Mouse (Mus musculus) cerebellum, adult 2 months (tissue): Measurements from ENCODE around the gene M1ap. TPM values are rescaled to one million over a fixed set of nuclear protein-coding genes. Genes with fewer than 3 reads are reported as not detected.

Source experiments
- DNase-seq, 2 experiments: peaks; one replicate each; pipeline ENCODE4 v3.0.0; 2021
- H3K27ac ChIP-seq: fragments of 200-500 bp; 2 replicates; pipeline ENCODE4 v1.5.1; 2012; ENCODE audit warnings: low read length, control low read depth, inconsistent platforms; ENCODE audit not compliant: insufficient read depth
- H3K27me3 ChIP-seq: fragments of 200-500 bp; 2 replicates; pipeline ENCODE4 v1.6.1; 2012; ENCODE audit warnings: inconsistent platforms, mild to moderate bottlenecking, low read length, moderate library complexity; ENCODE audit not compliant: control insufficient read depth, insufficient read depth
- H3K4me1 ChIP-seq: fragments of 200-500 bp; 2 replicates; pipeline ENCODE4 v1.6.1; 2011; ENCODE audit warnings: low read length; ENCODE audit not compliant: control insufficient read depth, insufficient read depth
- H3K4me3 ChIP-seq: fragments of 200-500 bp; replicated peaks from 2 replicates; pipeline ENCODE3; 2011; ENCODE audit warnings: mild to moderate bottlenecking, low read depth, low read length, control low read depth; ENCODE audit not compliant: insufficient read depth
- CTCF ChIP-seq: fragments of 200-500 bp; IDR thresholded peaks from 2 replicates; pipeline ENCODE4 v1.5.1; 2011; ENCODE audit warnings: low read depth, mild to moderate bottlenecking, control low read depth, low read length, moderate library complexity, borderline replicate concordance; ENCODE audit not compliant: insufficient read depth
- POLR2A ChIP-seq: fragments of 200-500 bp; IDR thresholded peaks from 2 replicates; pipeline ENCODE4 v1.6.1; 2011; ENCODE audit warnings: low read length, control low read depth, borderline replicate concordance; ENCODE audit not compliant: insufficient read depth
- WGBS: fragments of 180-500 bp; shearing (Covaris S2); methylation state at CpG from one replicate; pipeline ENCODE4 v1.1.7; 2018; 5-methylcytosine and 5-hydroxymethylcytosine counted together
- polyA plus RNA-seq: library from polyadenylated mRNA; depleted of rRNA; stranded (reverse); fragments of >200 nt; gene quantifications from 2 replicates; pipeline ENCODE4 v1.2.3, GENCODE M21; 2012

Gene M1ap
- polyA plus RNA-seq, 1 experiment: 0.21 TPM

- Histone ChIP-seq H3K27ac (peak overlapping the region; percentile 52; the same call in 1 of the 2 replicates), H3K4me1 (peaks cover 14% of the 10 kb centered on the region), H3K4me3 (peak overlapping the region; percentile 83), H3K27me3 (no peaks in the 10 kb centered on the region)
- 3% methylated on average over 26 of the region's 26 CpGs for WGBS
- peak in 1 of 2 experiments; percentile 38 for DNase-seq
- TF ChIP-seq POLR2A (no peak), CTCF (no peak)
These were observed 106.6 kb downstream of the M1ap start for GRCm38 (mm10) chr6:83053136-83053960.

- WGBS: under 1% methylated on average over 64 of the region's 64 CpGs
- peak; percentile 96 to 97 for DNase-seq
- Histone ChIP-seq H3K4me3 (peak within 1 kb of the TSS; percentile 83), H3K27me3 (no peaks in the 10 kb centered on the region), H3K27ac (peak within 1 kb of the TSS; percentile 77), H3K4me1 (peaks cover 14% of the 10 kb centered on the region)
- no peak for TF ChIP-seq CTCF
- peak; percentile 70; the same call in 1 of the 2 replicates for TF ChIP-seq POLR2A
These were observed 107.6 kb downstream of the M1ap start, which contains the start of gene Aup1 for GRCm38 (mm10) chr6:83054074-83054851. Aup1 (plus strand) TSS chr6:83054521.

GRCm38 (mm10) chr6:83054871-83055431, 108.2 kb downstream of the M1ap start, which contains the start of gene Htra2:
Htra2 (minus strand) TSS chr6:83055273.
- no peaks in the 10 kb centered on the region for H3K27me3 ChIP-seq
- DNase-seq: no peak
- peak within 1 kb of the TSS; percentile 83 for H3K4me3 ChIP-seq
- peak within 1 kb of the TSS; percentile 77 for H3K27ac ChIP-seq
- TF ChIP-seq POLR2A (no peak), CTCF (peak; percentile 5; the same call in 1 of the 2 replicates)
- under 1% methylated on average over 50 of the region's 50 CpGs for WGBS
- H3K4me1 ChIP-seq: peaks cover 14% of the 10 kb centered on the region

- H3K27me3 ChIP-seq: no peaks in the 10 kb centered on the region
- TF ChIP-seq POLR2A: no peak
- TF ChIP-seq CTCF: no peak
- peaks cover 11% of the 10 kb centered on the region for H3K4me1 ChIP-seq
- no peak within 1 kb of the TSS for H3K27ac ChIP-seq
- H3K4me3 ChIP-seq: no peak within 1 kb of the TSS
- 59% methylated on average over 3 of the region's 3 CpGs for WGBS
- no peak for DNase-seq
These were observed 111.1 kb downstream of the M1ap start, which contains the start of gene Dqx1 for GRCm38 (mm10) chr6:83057790-83058189. Dqx1 (plus strand) TSS chr6:83057844.

GRCm38 (mm10) chr6:83058725-83059124, 112.0 kb downstream of the M1ap start:
- 80% methylated on average over 2 of the region's 2 CpGs for WGBS
- peaks cover 7% of the 10 kb centered on the region; the same call in 1 of the 2 replicates for H3K4me1 ChIP-seq
- no peak for DNase-seq
- peaks cover 2% of the 10 kb centered on the region; the same call in 1 of the 2 replicates for H3K27me3 ChIP-seq
- TF ChIP-seq POLR2A: no peak
- TF ChIP-seq CTCF: no peak
- H3K4me3 ChIP-seq: no peak overlapping the region
- H3K27ac ChIP-seq: no peak overlapping the region

GRCm38 (mm10) chr6:83065995-83066394, 119.3 kb downstream of the M1ap start:
- Histone ChIP-seq H3K27ac (no peak overlapping the region), H3K4me1 (no peaks in the 10 kb centered on the region), H3K4me3 (no peak overlapping the region), H3K27me3 (peaks cover 13% of the 10 kb centered on the region; the same call in 1 of the 2 replicates)
- TF ChIP-seq POLR2A: no peak
- no peak for TF ChIP-seq CTCF
- no peak for DNase-seq
- 37% methylated on average over 8 of the region's 8 CpGs for WGBS

GRCm38 (mm10) chr6:83066441-83066840, 119.7 kb downstream of the M1ap start:
- Histone ChIP-seq H3K4me3 (no peak overlapping the region), H3K27me3 (peaks cover 14% of the 10 kb centered on the region; the same call in 1 of the 2 replicates), H3K27ac (no peak overlapping the region), H3K4me1 (no peaks in the 10 kb centered on the region)
- DNase-seq: no peak
- WGBS: 28% methylated on average over 6 of the region's 6 CpGs
- no peak for TF ChIP-seq CTCF
- no peak for TF ChIP-seq POLR2A
